Mouse (Mus musculus): ENCODE data around the gene 1700029P11Rik. TPM values are rescaled to one million over a fixed set of nuclear protein-coding genes. Genes with fewer than 3 reads are reported as not detected.

Gene 1700029P11Rik
- 3.5 and 4.8 TPM in 2 replicates for polyA plus RNA-seq (2011; ENCODE audit: insufficient read depth, insufficient read length, low read depth, missing spikeins)

- H3K36me3 ChIP-seq (ENCODE audit: control insufficient read depth, insufficient read depth, low read length, poor library complexity, severe bottlenecking): no peaks in the 10 kb centered on the region
- peak within 1 kb of the TSS; percentile 48 for H3K4me3 ChIP-seq (ENCODE audit: low read depth, low read length)
- peak within 1 kb of the TSS; percentile 22; the same call in 1 of the 2 replicates for H3K27ac ChIP-seq (ENCODE audit: insufficient read depth, low read length)
- no peaks in the 10 kb centered on the region for H3K4me1 ChIP-seq (ENCODE audit: control insufficient read depth, insufficient read depth, low read length)
- TF ChIP-seq POLR2A (IDR thresholded peaks at IDR 0.05; ENCODE audit: insufficient read depth, low read length): no peak
- TF ChIP-seq CTCF (IDR thresholded peaks at IDR 0.05; ENCODE audit: low read depth, low read length): no peak
- no peak for TF ChIP-seq EP300 (IDR thresholded peaks at IDR 0.05; ENCODE audit: insufficient read depth, low read depth, low read length)
- H3K27me3 ChIP-seq (ENCODE audit: control insufficient read depth, insufficient read depth, low read length, poor library complexity, severe bottlenecking): no peaks in the 10 kb centered on the region
- peak within 1 kb of the TSS; percentile 18; the same call in 1 of the 2 replicates for H3K9ac ChIP-seq (ENCODE audit: low read depth, poor library complexity, severe bottlenecking)
- H3K9me3 ChIP-seq (replicated peaks; ENCODE audit: control insufficient read depth, insufficient read depth, low read length, poor library complexity, severe bottlenecking): peaks cover 13% of the 10 kb centered on the region
These were observed at the start of gene 1700029P11Rik for GRCm38 (mm10) chr15:81980321-81980720. 1700029P11Rik (plus strand) TSS chr15:81980540.

GRCm38 (mm10) chr15:81932951-81933470 lies 47.3 kb upstream of the 1700029P11Rik start:
- H3K9ac ChIP-seq (ENCODE audit: low read depth, poor library complexity, severe bottlenecking): no peak overlapping the region
- H3K27ac ChIP-seq (ENCODE audit: insufficient read depth, low read length): no peak overlapping the region
- no peaks in the 10 kb centered on the region for H3K36me3 ChIP-seq (ENCODE audit: control insufficient read depth, insufficient read depth, low read length, poor library complexity, severe bottlenecking)
- H3K27me3 ChIP-seq (ENCODE audit: control insufficient read depth, insufficient read depth, low read length, poor library complexity, severe bottlenecking): no peaks in the 10 kb centered on the region
- no peaks in the 10 kb centered on the region for H3K4me1 ChIP-seq (ENCODE audit: control insufficient read depth, insufficient read depth, low read length)
- no peak overlapping the region for H3K4me3 ChIP-seq (ENCODE audit: low read depth, low read length)
- H3K9me3 ChIP-seq (replicated peaks; ENCODE audit: control insufficient read depth, insufficient read depth, low read length, poor library complexity, severe bottlenecking): no peaks in the 10 kb centered on the region
- TF ChIP-seq POLR2A (IDR thresholded peaks at IDR 0.05; ENCODE audit: insufficient read depth, low read length) (no peak), EP300 (IDR thresholded peaks at IDR 0.05; ENCODE audit: insufficient read depth, low read depth, low read length) (no peak), CTCF (IDR thresholded peaks at IDR 0.05; ENCODE audit: low read depth, low read length) (no peak)

GRCm38 (mm10) chr15:81933986-81934385 lies 46.4 kb upstream of the 1700029P11Rik start:
- H3K27me3 ChIP-seq (ENCODE audit: control insufficient read depth, insufficient read depth, low read length, poor library complexity, severe bottlenecking): no peaks in the 10 kb centered on the region
- H3K36me3 ChIP-seq (ENCODE audit: control insufficient read depth, insufficient read depth, low read length, poor library complexity, severe bottlenecking): no peaks in the 10 kb centered on the region
- H3K9ac ChIP-seq (ENCODE audit: low read depth, poor library complexity, severe bottlenecking): no peak overlapping the region
- no peak overlapping the region for H3K4me3 ChIP-seq (ENCODE audit: low read depth, low read length)
- H3K9me3 ChIP-seq (replicated peaks; ENCODE audit: control insufficient read depth, insufficient read depth, low read length, poor library complexity, severe bottlenecking): no peaks in the 10 kb centered on the region
- peaks cover 2% of the 10 kb centered on the region for H3K4me1 ChIP-seq (ENCODE audit: control insufficient read depth, insufficient read depth, low read length)
- H3K27ac ChIP-seq (ENCODE audit: insufficient read depth, low read length): no peak overlapping the region
- TF ChIP-seq POLR2A (IDR thresholded peaks at IDR 0.05; ENCODE audit: insufficient read depth, low read length): no peak
- TF ChIP-seq CTCF (IDR thresholded peaks at IDR 0.05; ENCODE audit: low read depth, low read length): no peak
- TF ChIP-seq EP300 (IDR thresholded peaks at IDR 0.05; ENCODE audit: insufficient read depth, low read depth, low read length): no peak

DNA sequence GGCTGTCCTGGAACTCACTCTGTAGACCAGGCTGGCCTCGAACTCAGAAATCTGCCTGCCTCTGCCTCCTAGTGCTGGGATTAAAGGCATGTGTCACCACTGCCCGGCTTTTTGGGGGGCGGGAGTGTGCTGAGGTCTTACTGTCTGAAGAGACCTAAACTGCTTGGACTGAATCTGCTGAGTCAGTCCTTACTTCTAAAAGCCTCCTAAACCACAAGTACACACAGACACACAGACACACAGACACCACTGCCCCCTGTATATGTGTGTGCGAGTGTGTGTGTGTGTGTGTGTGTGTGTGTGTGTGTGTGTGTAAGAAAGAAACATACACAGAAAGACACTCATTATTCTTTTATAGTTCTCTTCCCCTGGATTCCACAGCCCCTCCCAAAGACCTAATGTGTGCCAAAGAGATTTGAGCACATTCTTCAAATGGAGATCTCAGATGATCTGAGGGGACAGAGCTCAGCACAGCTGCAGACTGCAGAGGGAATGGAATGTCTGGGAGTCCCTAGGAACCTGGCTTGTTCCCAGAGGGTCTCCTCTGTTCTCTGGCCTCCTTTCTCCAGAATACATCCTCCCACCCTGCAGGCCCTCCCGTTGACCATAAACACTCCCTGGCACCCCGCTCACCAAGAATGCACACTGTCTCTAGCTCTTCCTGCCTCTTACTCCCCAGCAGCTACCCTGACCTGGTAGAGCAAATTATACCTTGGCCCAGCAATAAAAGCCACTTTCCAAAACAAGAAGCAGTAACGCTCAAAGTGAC lies 44.3 kb upstream of the 1700029P11Rik start:
- Histone ChIP-seq H3K27me3 (ENCODE audit: control insufficient read depth, insufficient read depth, low read length, poor library complexity, severe bottlenecking) (no peaks in the 10 kb centered on the region), H3K36me3 (ENCODE audit: control insufficient read depth, insufficient read depth, low read length, poor library complexity, severe bottlenecking) (no peaks in the 10 kb centered on the region), H3K9me3 (replicated peaks; ENCODE audit: control insufficient read depth, insufficient read depth, low read length, poor library complexity, severe bottlenecking) (no peaks in the 10 kb centered on the region), H3K9ac (ENCODE audit: low read depth, poor library complexity, severe bottlenecking) (no peak overlapping the region), H3K4me3 (ENCODE audit: low read depth, low read length) (peak overlapping the region; percentile 45; the same call in 1 of the 2 replicates), H3K27ac (ENCODE audit: insufficient read depth, low read length) (no peak overlapping the region), H3K4me1 (ENCODE audit: control insufficient read depth, insufficient read depth, low read length) (peaks cover 2% of the 10 kb centered on the region)
- no peak for TF ChIP-seq POLR2A (IDR thresholded peaks at IDR 0.05; ENCODE audit: insufficient read depth, low read length)
- no peak for TF ChIP-seq CTCF (IDR thresholded peaks at IDR 0.05; ENCODE audit: low read depth, low read length)
- TF ChIP-seq EP300 (IDR thresholded peaks at IDR 0.05; ENCODE audit: insufficient read depth, low read depth, low read length): no peak

- H3K4me1 ChIP-seq (ENCODE audit: control insufficient read depth, insufficient read depth, low read length): peaks cover 2% of the 10 kb centered on the region
- H3K9ac ChIP-seq (ENCODE audit: low read depth, poor library complexity, severe bottlenecking): no peak within 1 kb of the TSS
- no peaks in the 10 kb centered on the region for H3K36me3 ChIP-seq (ENCODE audit: control insufficient read depth, insufficient read depth, low read length, poor library complexity, severe bottlenecking)
- TF ChIP-seq EP300 (IDR thresholded peaks at IDR 0.05; ENCODE audit: insufficient read depth, low read depth, low read length): no peak
- TF ChIP-seq CTCF (IDR thresholded peaks at IDR 0.05; ENCODE audit: low read depth, low read length): no peak
- TF ChIP-seq POLR2A (IDR thresholded peaks at IDR 0.05; ENCODE audit: insufficient read depth, low read length): no peak
- no peak within 1 kb of the TSS for H3K27ac ChIP-seq (ENCODE audit: insufficient read depth, low read length)
- H3K9me3 ChIP-seq (replicated peaks; ENCODE audit: control insufficient read depth, insufficient read depth, low read length, poor library complexity, severe bottlenecking): no peaks in the 10 kb centered on the region
- no peaks in the 10 kb centered on the region for H3K27me3 ChIP-seq (ENCODE audit: control insufficient read depth, insufficient read depth, low read length, poor library complexity, severe bottlenecking)
- H3K4me3 ChIP-seq (ENCODE audit: low read depth, low read length): peak within 1 kb of the TSS; percentile 45
These were observed 43.7 kb upstream of the 1700029P11Rik start, which contains the start of gene Csdc2 for GRCm38 (mm10) chr15:81936679-81937078. Csdc2 (plus strand) TSS chr15:81936759.
